In genomic region chr12:78643691-78644090, GRCm38 (mm10) we compare ENCODE assay signal across 34 mouse cellular contexts. TPM values are rescaled to one million over a fixed set of nuclear protein-coding genes. Genes with fewer than 3 reads are reported as not detected.
DNase-seq lines count a peak whose midpoint lies in the region; ATAC-seq and TF ChIP-seq lines count a peak whose summit lies in the region.
"Had no signal": no experiment of that assay in that cellular context is flagged by ENCODE, and none has a peak within 500 bp of the region (broad histone marks: within the 10 kb centered on the region; RNA-seq: fewer than 3 reads in every experiment).

No protein-coding gene starts in this region.

- H3K9me3 ChIP-seq in forebrain, embryonic 14.5 days (replicated peaks; ENCODE audit: control insufficient read depth, low read length): no peaks in the 10 kb centered on the region
- H3K9me3 ChIP-seq in forebrain, embryonic 12.5 days: no peaks in the 10 kb centered on the region
- H3K9me3 ChIP-seq in lung, embryonic 14.5 days (ENCODE audit: low read depth, low read length): no peaks in the 10 kb centered on the region
- H3K9me3 ChIP-seq: embryonic facial prominence, embryonic 13.5 days; hindbrain, embryonic 13.5 days; limb, embryonic 12.5 days; megakaryocyte, embryonic 14.5 days; midbrain, embryonic 13.5 days had no signal

- no peak overlapping the region for H3K4me3 ChIP-seq in forebrain, embryonic 14.5 days (ENCODE audit: low read depth, low read length)
- H3K4me3 ChIP-seq in forebrain, embryonic 12.5 days (replicated peaks): no peak overlapping the region
- no peak overlapping the region for H3K4me3 ChIP-seq in lung, embryonic 14.5 days (ENCODE audit: low read depth, low read length)
- H3K4me3 ChIP-seq: embryonic facial prominence, embryonic 13.5 days; erythroblast, embryonic 14.5 days; hindbrain, embryonic 13.5 days; limb, embryonic 12.5 days; megakaryocyte, embryonic 14.5 days; midbrain, embryonic 13.5 days had no signal

- no peak for ATAC-seq in forebrain, embryonic 14.5 days
- no peak for ATAC-seq in forebrain, embryonic 12.5 days (ENCODE audit: low FRiP score)
- ATAC-seq in lung, embryonic 14.5 days (ENCODE audit: insufficient read depth): no peak
- ATAC-seq: intestine, postnatal 0 days; lung, postnatal 0 days; midbrain, embryonic 13.5 days had no signal

- DNase-seq in forebrain, embryonic 14.5 days (ENCODE audit: low spot score): peak; percentile 65
- peak; percentile 7 for DNase-seq in lung, embryonic 14.5 days
- no peak for DNase-seq in lung, adult 18-20 months
- peak; percentile 37 for DNase-seq in brain, adult 2 months (ENCODE audit: low read depth, low spot score)
- DNase-seq in retina, postnatal 7 days (ENCODE audit: low read depth, low spot score): peak; percentile 4
- DNase-seq in layer of hippocampus, postnatal 25 days (ENCODE audit: extremely low spot score in 1 of 2, low spot score in 1 of 2): no peak
- DNase-seq: adrenal gland, postnatal 14 days; cerebellum, adult 2 months; cerebellum, postnatal 36 days; embryo, embryonic 11 days; gastrocnemius, postnatal 25 days; heart, adult 11 months; heart, postnatal 36 days; kidney, adult 9 months; kidney, postnatal 10 days; lung, postnatal 4 days; thymus, postnatal 4 days had no signal

- no peak overlapping the region for H3K9ac ChIP-seq in forebrain, embryonic 14.5 days (ENCODE audit: low read length)
- H3K9ac ChIP-seq in forebrain, embryonic 12.5 days: no peak overlapping the region
- H3K9ac ChIP-seq in lung, embryonic 14.5 days: no peak overlapping the region
- H3K9ac ChIP-seq: embryonic facial prominence, embryonic 13.5 days; hindbrain, embryonic 13.5 days; limb, embryonic 12.5 days; midbrain, embryonic 13.5 days had no signal

- H3K36me3 ChIP-seq in forebrain, embryonic 14.5 days (ENCODE audit: control insufficient read depth, insufficient read depth, low read length): no peaks in the 10 kb centered on the region
- H3K36me3 ChIP-seq in forebrain, embryonic 12.5 days (replicated peaks): no peaks in the 10 kb centered on the region
- no peaks in the 10 kb centered on the region for H3K36me3 ChIP-seq in lung, embryonic 14.5 days (ENCODE audit: insufficient read depth)
- H3K36me3 ChIP-seq: embryonic facial prominence, embryonic 13.5 days; hindbrain, embryonic 13.5 days; limb, embryonic 12.5 days; midbrain, embryonic 13.5 days had no signal

- no peak overlapping the region for H3K27ac ChIP-seq in forebrain, embryonic 14.5 days (ENCODE audit: low read depth, low read length)
- H3K27ac ChIP-seq in forebrain, embryonic 12.5 days: no peak overlapping the region
- no peak overlapping the region for H3K27ac ChIP-seq in lung, embryonic 14.5 days (ENCODE audit: low read depth)
- H3K27ac ChIP-seq: embryonic facial prominence, embryonic 13.5 days; hindbrain, embryonic 13.5 days; limb, embryonic 12.5 days; midbrain, embryonic 13.5 days had no signal

- no peak for TF ChIP-seq CTCF in lung, embryonic 14.5 days (IDR thresholded peaks at IDR 0.05; ENCODE audit: low read depth)

- no peaks in the 10 kb centered on the region for H3K4me1 ChIP-seq in forebrain, embryonic 14.5 days (ENCODE audit: control insufficient read depth, insufficient read depth, low read length)
- H3K4me1 ChIP-seq in forebrain, embryonic 12.5 days: no peaks in the 10 kb centered on the region
- no peaks in the 10 kb centered on the region for H3K4me1 ChIP-seq in lung, embryonic 14.5 days (ENCODE audit: insufficient read depth)
- H3K4me1 ChIP-seq: embryonic facial prominence, embryonic 13.5 days; hindbrain, embryonic 13.5 days; limb, embryonic 12.5 days; midbrain, embryonic 13.5 days had no signal

- no peak overlapping the region for H3K4me2 ChIP-seq in forebrain, embryonic 14.5 days (ENCODE audit: low read length)
- H3K4me2 ChIP-seq in forebrain, embryonic 12.5 days: no peak overlapping the region
- no peak overlapping the region for H3K4me2 ChIP-seq in lung, embryonic 14.5 days
- H3K4me2 ChIP-seq: embryonic facial prominence, embryonic 13.5 days; heart, embryonic 11.5 days; hindbrain, embryonic 13.5 days; limb, embryonic 12.5 days; liver, embryonic 11.5 days; midbrain, embryonic 13.5 days had no signal

- WGBS in forebrain, embryonic 14.5 days: 51% methylated on average over 2 of the region's 2 CpGs
- 72% methylated on average over 2 of the region's 2 CpGs for WGBS in forebrain, embryonic 12.5 days
- WGBS in lung, embryonic 14.5 days: 85% methylated on average over 2 of the region's 2 CpGs

- H3K27me3 ChIP-seq in forebrain, embryonic 14.5 days (replicated peaks; ENCODE audit: control insufficient read depth, insufficient read depth, low read length): no peaks in the 10 kb centered on the region
- no peaks in the 10 kb centered on the region for H3K27me3 ChIP-seq in forebrain, embryonic 12.5 days
- H3K27me3 ChIP-seq in lung, embryonic 14.5 days (ENCODE audit: insufficient read depth, low read length): no peaks in the 10 kb centered on the region
- H3K27me3 ChIP-seq: embryonic facial prominence, embryonic 13.5 days; hindbrain, embryonic 13.5 days; limb, embryonic 12.5 days; megakaryocyte, embryonic 14.5 days; midbrain, embryonic 13.5 days had no signal

RNA-seq across cellular contexts. Expression of gene Fam71d, which starts 47.6 kb away (rescaled TPM):
- polyA plus RNA-seq in forebrain, embryonic 14.5 days (2014; fragmentation: Nextera tagmentation; extraction: Ambion mirVana): 0.18 TPM in 1 of 2 replicates, not detected in the other
- 0.15 and 0.18 TPM in 2 replicates for polyA plus RNA-seq in forebrain, embryonic 12.5 days (2016; fragmentation: Nextera tagmentation; extraction: Ambion mirVana)
- polyA plus RNA-seq in lung, embryonic 14.5 days (2014; fragmentation: Nextera tagmentation; extraction: Ambion mirVana): not detected in 2 replicates
- total RNA-seq in layer of hippocampus, postnatal 25 days (2021): 1 to 10 TPM in 1 of 2 experiments, under 1 TPM in 1; 0.71 to 2.1 TPM
- total RNA-seq: gastrocnemius, postnatal 25 days; MEL had no signal
- polyA plus RNA-seq: embryonic facial prominence, embryonic 13.5 days; erythroblast, embryonic 14.5 days; heart, embryonic 11.5 days; heart, embryonic 16.5 days; intestine, postnatal 0 days; large intestine, adult 2 months; limb, embryonic 12.5 days; liver, embryonic 11.5 days; liver, embryonic 16.5 days; neural tube, embryonic 11.5 days; thymus, postnatal 0 days had no signal

Comparison
In these comparisons a context has a peak if more than half of its experiments do, and no peak if none do; other contexts are left out.
1. DNase-seq: peak in forebrain, embryonic 14.5 days (single experiment), lung, embryonic 14.5 days (single experiment), brain, adult 2 months (single experiment) and retina, postnatal 7 days (single experiment); none in lung, adult 18-20 months (0 of 2) and layer of hippocampus, postnatal 25 days (0 of 2).